Mouse (Mus musculus) midbrain, postnatal 0 days (tissue): Measurements from ENCODE around the gene Myh2. TPM values are rescaled to one million over a fixed set of nuclear protein-coding genes. Genes with fewer than 3 reads are reported as not detected.
A peak's percentile ranks its signal among the peaks of the same experiment; 100 is the strongest.

ENCODE experiments used
- ATAC-seq: fragments of 200-750 bp; cut with Nextera tagmentation; 2 replicates; pipeline ENCODE4 v1.8.0; 2017; ENCODE audit warnings: moderate number of reproducible peaks, mild to moderate bottlenecking, moderate TSS enrichment, moderate library complexity; ENCODE audit not compliant: low FRiP score
- DNase-seq: peaks from one replicate; pipeline ENCODE4 v3.0.0-alpha.2; 2015; ENCODE audit warnings: low spot score
- H3K27ac ChIP-seq: fragments of 300-500 bp; sonication (generic); 2 replicates; pipeline ENCODE4 v1.5.1; 2014; ENCODE audit warnings: low read depth, mild to moderate bottlenecking, low read length, mixed read lengths
- H3K27me3 ChIP-seq: fragments of 300-500 bp; sonication (generic); 2 replicates; pipeline ENCODE4 v1.6.1; 2014; ENCODE audit warnings: low read length, control low read depth, mixed read lengths; ENCODE audit not compliant: insufficient read depth
- H3K36me3 ChIP-seq: fragments of 300-500 bp; sonication (generic); 2 replicates; pipeline ENCODE4 v1.6.1; 2014; ENCODE audit warnings: low read length, control low read depth, mixed read lengths; ENCODE audit not compliant: insufficient read depth
- H3K4me1 ChIP-seq: fragments of 300-500 bp; sonication (generic); 2 replicates; pipeline ENCODE4 v1.6.1; 2014; ENCODE audit warnings: mild to moderate bottlenecking, control low read depth, antibody characterized with exemption, low read length, mixed read lengths; ENCODE audit not compliant: insufficient read depth
- H3K4me2 ChIP-seq: fragments of 300-500 bp; sonication (generic); 2 replicates; pipeline ENCODE4 v1.6.1; 2014; ENCODE audit warnings: low read depth, mild to moderate bottlenecking, low read length, mixed read lengths; ENCODE audit not compliant: poor library complexity, severe bottlenecking
- H3K4me3 ChIP-seq: fragments of 300-500 bp; sonication (generic); 2 replicates; pipeline ENCODE4 v1.5.1; 2014; ENCODE audit warnings: low read depth, mild to moderate bottlenecking, low read length, moderate library complexity
- H3K9ac ChIP-seq: fragments of 300-500 bp; sonication (generic); replicated peaks from 2 replicates; pipeline ENCODE4 v1.6.1; 2014; ENCODE audit warnings: mild to moderate bottlenecking, low read length, moderate library complexity, mixed read lengths; ENCODE audit not compliant: poor library complexity, severe bottlenecking
- H3K9me3 ChIP-seq: fragments of 300-500 bp; sonication (generic); 2 replicates; pipeline ENCODE4 v1.6.1; 2016; ENCODE audit warnings: low read length, control low read depth
- CTCF ChIP-seq: IDR thresholded peaks from 2 replicates; pipeline ENCODE4 v1.5.1; 2016; ENCODE audit warnings: antibody characterized with exemption, mild to moderate bottlenecking
- WGBS: fragments of 180-500 bp; shearing (Covaris S2); extraction: QIAGEN DNeasy Blood & Tissue Kit; methylation state at CpG from one replicate; pipeline ENCODE4 v1.1.7; 2014; 5-methylcytosine and 5-hydroxymethylcytosine counted together
- polyA plus RNA-seq: library from polyadenylated mRNA; unstranded; fragments of >200 nt; fragmentation: Nextera tagmentation; extraction: Ambion mirVana; gene quantifications from 2 replicates; pipeline ENCODE4 v1.2.1, GENCODE M21; 2015
- total RNA-seq: library from RNA; depleted of rRNA; stranded (reverse); fragments of >200 nt; gene quantifications from 2 replicates; pipeline ENCODE4 v1.2.3, GENCODE M21; 2014

Myh2 gene
- total and polyA plus RNA-seq, 2 experiments from 2014 or later = 0.20 to 0.55 TPM

DNA sequence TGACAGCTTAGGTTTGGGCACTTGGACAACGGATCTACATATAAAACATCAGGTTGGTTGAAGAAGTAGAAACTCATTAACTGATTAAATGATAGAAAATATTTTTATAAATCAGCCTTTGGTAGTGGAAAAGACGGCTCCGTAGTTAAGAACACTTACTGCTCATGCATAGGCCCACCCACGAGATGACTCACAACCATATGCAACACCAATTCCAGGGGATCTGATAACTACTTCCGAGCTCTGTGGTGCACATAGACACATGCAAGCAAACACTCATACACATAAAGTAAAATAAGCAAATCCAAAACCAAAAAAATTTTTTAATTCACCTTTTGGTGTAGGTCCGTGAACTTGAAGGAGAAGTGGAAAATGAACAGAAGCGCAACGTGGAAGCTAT lies 51.0 kb downstream of the Myh2 start:
- H3K9me3 ChIP-seq = no peaks in the 10 kb centered on the region
- TF ChIP-seq CTCF = no peak
- no peak overlapping the region for H3K4me2 ChIP-seq
- H3K27me3 ChIP-seq = no peaks in the 10 kb centered on the region
- ATAC-seq (no peak), DNase-seq (no peak)
- H3K4me1 ChIP-seq = no peaks in the 10 kb centered on the region
- no peak overlapping the region for H3K4me3 ChIP-seq
- no peak overlapping the region for H3K9ac ChIP-seq
- 96% methylated on average over 8 of the region's 8 CpGs for WGBS
- no peaks in the 10 kb centered on the region for H3K36me3 ChIP-seq
- no peak overlapping the region for H3K27ac ChIP-seq

DNA sequence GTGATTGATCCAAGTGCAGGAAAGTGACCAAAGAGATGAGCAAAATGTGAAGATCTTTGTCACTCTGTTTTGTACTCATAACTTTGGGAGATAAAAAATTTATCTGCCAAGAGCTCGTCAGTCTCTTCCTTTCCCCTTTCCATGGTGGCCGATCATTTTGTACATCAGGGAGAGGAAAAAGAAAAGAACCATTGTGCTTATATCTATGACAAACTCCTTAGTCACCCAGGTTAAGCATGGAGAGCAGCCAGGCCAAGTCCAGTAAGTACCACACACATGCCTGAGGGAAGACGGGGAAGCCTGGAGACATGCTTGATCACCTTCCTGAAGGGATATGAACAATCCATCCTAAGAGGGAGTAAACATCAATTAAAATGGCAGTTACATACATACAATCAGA lies 53.6 kb downstream of the Myh2 start:
- Histone ChIP-seq H3K9me3 (no peaks in the 10 kb centered on the region), H3K9ac (no peak overlapping the region), H3K27ac (no peak overlapping the region), H3K4me2 (no peak overlapping the region), H3K4me3 (no peak overlapping the region), H3K36me3 (no peaks in the 10 kb centered on the region), H3K27me3 (no peaks in the 10 kb centered on the region), H3K4me1 (no peaks in the 10 kb centered on the region)
- no peak for DNase-seq
- TF ChIP-seq CTCF = no peak
- no peak for ATAC-seq
- 91% methylated on average over 3 of the region's 3 CpGs for WGBS

GRCm38 (mm10) chr11:67228731-67229130 lies 57.9 kb downstream of the Myh2 start:
- Histone ChIP-seq H3K4me1 (no peaks in the 10 kb centered on the region), H3K9ac (no peak overlapping the region), H3K4me2 (no peak overlapping the region), H3K4me3 (no peak overlapping the region), H3K9me3 (no peaks in the 10 kb centered on the region), H3K36me3 (no peaks in the 10 kb centered on the region), H3K27ac (no peak overlapping the region), H3K27me3 (no peaks in the 10 kb centered on the region)
- TF ChIP-seq CTCF = no peak
- DNase-seq (no peak), ATAC-seq (no peak)
- WGBS = 79% methylated on average over 3 of the region's 3 CpGs

DNA sequence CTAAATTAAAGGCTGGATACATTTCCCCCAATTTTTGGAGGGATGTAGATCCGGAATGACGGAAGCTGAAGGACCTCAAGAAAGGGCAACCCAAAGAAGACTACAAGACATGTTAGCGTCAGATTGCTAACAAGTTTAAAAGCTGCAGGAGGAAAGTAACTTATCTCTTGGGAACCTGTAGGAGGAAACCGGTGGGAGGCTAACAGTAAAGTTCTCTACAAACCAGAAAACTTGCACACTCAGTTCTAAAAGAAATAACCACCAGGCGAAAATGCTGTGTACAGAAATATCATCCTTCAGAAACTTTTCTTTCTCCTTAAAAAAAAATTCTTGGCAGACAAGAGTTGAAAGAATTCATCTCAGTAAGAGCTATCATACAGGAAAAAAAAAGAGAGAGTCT lies 58.3 kb downstream of the Myh2 start:
- H3K4me2 ChIP-seq = no peak overlapping the region
- H3K4me1 ChIP-seq = no peaks in the 10 kb centered on the region
- H3K4me3 ChIP-seq = no peak overlapping the region
- no peaks in the 10 kb centered on the region for H3K9me3 ChIP-seq
- no peaks in the 10 kb centered on the region for H3K27me3 ChIP-seq
- no peaks in the 10 kb centered on the region for H3K36me3 ChIP-seq
- H3K9ac ChIP-seq = no peak overlapping the region
- no peak for ATAC-seq
- 90% methylated on average over 5 of the region's 5 CpGs for WGBS
- no peak for DNase-seq
- no peak overlapping the region for H3K27ac ChIP-seq
- no peak for TF ChIP-seq CTCF

DNA sequence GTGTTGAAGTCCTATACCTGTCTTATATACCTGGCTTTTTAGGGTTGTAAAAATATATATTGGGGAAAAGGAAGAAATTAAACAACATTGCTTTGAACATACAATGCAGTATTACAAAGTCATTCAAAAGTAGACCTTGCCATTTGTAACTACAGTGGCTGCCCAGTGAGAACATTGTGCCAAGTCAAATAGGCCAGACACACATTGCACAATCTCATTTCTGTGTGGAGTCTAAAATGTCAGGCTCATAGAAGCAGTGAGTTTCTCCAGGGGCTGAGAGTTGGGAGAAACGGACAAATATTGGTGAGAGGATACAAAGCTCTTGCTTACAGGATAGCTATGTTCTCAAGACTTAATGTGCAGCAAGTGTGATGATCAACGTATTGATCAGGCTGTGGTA lies 59.1 kb downstream of the Myh2 start:
- ATAC-seq (no peak), DNase-seq (no peak)
- Histone ChIP-seq H3K4me1 (no peaks in the 10 kb centered on the region), H3K9me3 (no peaks in the 10 kb centered on the region), H3K27me3 (no peaks in the 10 kb centered on the region), H3K36me3 (no peaks in the 10 kb centered on the region), H3K4me3 (no peak overlapping the region), H3K9ac (no peak overlapping the region), H3K27ac (no peak overlapping the region), H3K4me2 (no peak overlapping the region)
- TF ChIP-seq CTCF = no peak
- WGBS = 86% methylated on average over 2 of the region's 2 CpGs

- Histone ChIP-seq H3K4me1 (no peaks in the 10 kb centered on the region), H3K27me3 (no peaks in the 10 kb centered on the region), H3K4me3 (no peak overlapping the region), H3K27ac (no peak overlapping the region), H3K9ac (no peak overlapping the region), H3K9me3 (no peaks in the 10 kb centered on the region), H3K4me2 (no peak overlapping the region), H3K36me3 (no peaks in the 10 kb centered on the region)
- TF ChIP-seq CTCF = peak; percentile 69
- WGBS = 66% methylated on average over 5 of the region's 5 CpGs
- no peak for ATAC-seq
- peak; percentile 65 for DNase-seq
Measured at GRCm38 (mm10) chr11:67235639-67236358, 65.0 kb downstream of the Myh2 start.
